Mouse (Mus musculus) forebrain, embryonic 12.5 days (tissue): Measurements from ENCODE around the gene Ttc28. TPM values are rescaled to one million over a fixed set of nuclear protein-coding genes. Genes with fewer than 3 reads are reported as not detected.

Experiments used
- ATAC-seq: fragments of 200-750 bp; cut with Nextera tagmentation; 2 replicates; pipeline ENCODE4 v1.8.0; 2017; ENCODE audit warnings: moderate TSS enrichment; ENCODE audit not compliant: low FRiP score
- H3K27ac ChIP-seq: fragments of 300-500 bp; sonication (generic); 2 replicates; pipeline ENCODE4 v1.5.1; 2016; ENCODE audit warnings: mild to moderate bottlenecking
- H3K27me3 ChIP-seq: fragments of 300-500 bp; sonication (generic); 2 replicates; pipeline ENCODE4 v1.6.1; 2016; ENCODE audit warnings: mild to moderate bottlenecking
- H3K36me3 ChIP-seq: fragments of 300-500 bp; sonication (generic); replicated peaks from 2 replicates; pipeline ENCODE4 v1.6.1; 2016; ENCODE audit warnings: mild to moderate bottlenecking
- H3K4me1 ChIP-seq: fragments of 300-500 bp; sonication (generic); 2 replicates; pipeline ENCODE4 v1.6.1; 2016
- H3K4me2 ChIP-seq: fragments of 300-500 bp; sonication (generic); 2 replicates; pipeline ENCODE4 v1.6.1; 2016; ENCODE audit warnings: mild to moderate bottlenecking, moderate library complexity
- H3K4me3 ChIP-seq: fragments of 300-500 bp; sonication (generic); replicated peaks from 2 replicates; pipeline ENCODE4 v1.5.1; 2016; ENCODE audit warnings: mild to moderate bottlenecking
- H3K9ac ChIP-seq: fragments of 300-500 bp; sonication (generic); 2 replicates; pipeline ENCODE4 v1.6.1; 2016; ENCODE audit warnings: mild to moderate bottlenecking
- H3K9me3 ChIP-seq: fragments of 300-500 bp; sonication (generic); 2 replicates; pipeline ENCODE4 v1.6.1; 2016
- WGBS: fragments of 180-500 bp; shearing (Covaris S2); methylation state at CpG from one replicate; pipeline ENCODE4 v1.1.7; 2016; 5-methylcytosine and 5-hydroxymethylcytosine counted together
- polyA plus RNA-seq: library from polyadenylated mRNA; unstranded; fragments of >200 nt; fragmentation: Nextera tagmentation; extraction: Ambion mirVana; gene quantifications from 2 replicates; pipeline ENCODE4 v1.2.1, GENCODE M21; 2016

Ttc28 gene
- polyA plus RNA-seq, 1 experiment from 2014 or later, result 23.1 TPM

GRCm38 (mm10) chr5:111046841-111047476, 167.4 kb downstream of the Ttc28 start:
- H3K9me3 ChIP-seq, result no peaks in the 10 kb centered on the region
- H3K27me3 ChIP-seq, result no peaks in the 10 kb centered on the region
- ATAC-seq, result no peak
- WGBS, result 39% methylated on average over 14 of the region's 14 CpGs
- no peak overlapping the region for H3K9ac ChIP-seq
- no peak overlapping the region for H3K4me3 ChIP-seq
- H3K27ac ChIP-seq, result peak overlapping the region; percentile 71
- no peak overlapping the region for H3K4me2 ChIP-seq
- peaks cover 66% of the 10 kb centered on the region for H3K4me1 ChIP-seq
- no peaks in the 10 kb centered on the region for H3K36me3 ChIP-seq

DNA sequence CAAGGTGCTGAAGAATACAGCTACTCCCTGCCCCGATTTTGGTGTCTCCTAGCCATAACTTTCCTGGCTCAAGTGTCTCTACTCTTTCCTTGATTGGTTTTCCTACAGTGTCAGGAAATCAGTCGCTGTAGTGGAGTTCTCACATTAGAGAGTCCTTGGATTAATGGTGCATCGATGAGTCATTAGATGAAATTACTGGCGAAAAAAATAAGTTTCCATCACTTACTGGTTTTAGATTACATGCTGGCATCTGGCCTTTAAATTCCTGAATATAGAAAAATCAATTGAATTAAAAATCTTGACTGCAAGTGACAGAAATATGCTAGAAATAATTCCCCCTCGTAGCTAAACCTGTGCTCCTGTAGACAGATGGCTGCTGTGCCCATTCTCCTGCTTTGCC, 168.4 kb downstream of the Ttc28 start:
- no peak overlapping the region for H3K4me2 ChIP-seq
- WGBS, result 89% methylated on average over 5 of the region's 5 CpGs
- H3K9me3 ChIP-seq, result no peaks in the 10 kb centered on the region
- no peak for ATAC-seq
- H3K36me3 ChIP-seq, result no peaks in the 10 kb centered on the region
- H3K27me3 ChIP-seq, result no peaks in the 10 kb centered on the region
- H3K27ac ChIP-seq, result no peak overlapping the region
- peaks cover 57% of the 10 kb centered on the region for H3K4me1 ChIP-seq
- no peak overlapping the region for H3K4me3 ChIP-seq
- no peak overlapping the region for H3K9ac ChIP-seq

DNA sequence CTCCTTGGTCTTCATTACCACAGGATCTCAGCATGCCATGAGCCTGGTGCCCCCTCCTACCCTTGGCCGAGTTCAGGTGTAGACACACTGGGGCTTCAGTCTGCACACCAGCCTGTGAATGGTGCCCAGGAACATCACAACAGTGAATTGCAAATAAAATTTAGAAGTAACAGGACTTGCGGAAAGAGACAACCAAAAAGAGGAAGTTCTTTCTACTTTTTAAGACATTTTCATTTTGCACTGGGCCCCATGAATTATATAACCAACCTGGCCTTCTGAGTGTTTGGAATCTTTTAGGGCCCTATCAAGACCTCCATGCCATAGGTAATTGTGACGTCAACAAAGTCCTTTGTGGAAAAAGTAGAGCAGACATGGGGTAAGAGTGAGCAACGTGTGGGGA, 170.0 kb downstream of the Ttc28 start:
- H3K9me3 ChIP-seq, result no peaks in the 10 kb centered on the region
- no peak overlapping the region for H3K27ac ChIP-seq
- WGBS, result 88% methylated on average over 4 of the region's 4 CpGs

GRCm38 (mm10) chr5:111050135-111050534, 170.5 kb downstream of the Ttc28 start:
- H3K27me3 ChIP-seq, result no peaks in the 10 kb centered on the region
- no peak overlapping the region for H3K4me2 ChIP-seq
- no peak overlapping the region for H3K27ac ChIP-seq
- H3K36me3 ChIP-seq, result no peaks in the 10 kb centered on the region
- H3K4me3 ChIP-seq, result no peak overlapping the region
- WGBS, result 79% methylated on average over 9 of the region's 9 CpGs
- no peaks in the 10 kb centered on the region for H3K9me3 ChIP-seq
- ATAC-seq, result no peak
- no peak overlapping the region for H3K9ac ChIP-seq
- H3K4me1 ChIP-seq, result peaks cover 58% of the 10 kb centered on the region

More for the DNA sequence above, 170.0 kb downstream of the Ttc28 start:
- Histone ChIP-seq H3K36me3 (no peaks in the 10 kb centered on the region), H3K4me2 (no peak overlapping the region), H3K9ac (no peak overlapping the region), H3K27me3 (no peaks in the 10 kb centered on the region), H3K4me1 (peaks cover 58% of the 10 kb centered on the region), H3K4me3 (no peak overlapping the region)
- ATAC-seq, result no peak

DNA sequence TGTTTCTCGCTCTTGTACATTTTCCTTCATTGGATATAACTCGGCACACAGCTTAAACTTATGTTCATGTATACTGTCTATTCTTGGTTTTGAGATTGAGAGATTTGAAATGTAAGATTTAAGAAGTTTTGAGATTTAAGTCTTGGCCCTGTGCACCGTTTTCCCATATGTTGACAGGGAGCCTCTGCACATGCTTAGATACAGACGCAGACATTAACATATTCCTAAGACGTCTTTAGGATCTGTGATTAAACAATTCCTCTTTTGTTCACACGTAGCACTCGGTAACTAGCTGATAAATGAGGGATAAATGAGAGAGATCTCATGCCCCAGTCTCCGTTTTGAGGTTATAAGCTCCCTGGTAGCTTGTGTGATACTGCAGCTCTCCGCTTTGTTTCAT, 174.8 kb downstream of the Ttc28 start:
- Histone ChIP-seq H3K4me1 (peaks cover 65% of the 10 kb centered on the region), H3K27ac (peak overlapping the region; percentile 84), H3K9me3 (no peaks in the 10 kb centered on the region), H3K9ac (peak overlapping the region; percentile 2; the same call in 1 of the 2 replicates), H3K4me3 (no peak overlapping the region), H3K36me3 (no peaks in the 10 kb centered on the region), H3K4me2 (peak overlapping the region; percentile 34; the same call in 1 of the 2 replicates), H3K27me3 (no peaks in the 10 kb centered on the region)
- 44% methylated on average over 9 of the region's 9 CpGs for WGBS
- ATAC-seq, result no peak

GRCm38 (mm10) chr5:111054848-111055428, 175.3 kb downstream of the Ttc28 start:
- 28% methylated on average over 17 of the region's 17 CpGs for WGBS
- no peaks in the 10 kb centered on the region for H3K9me3 ChIP-seq
- no peak overlapping the region for H3K4me3 ChIP-seq
- H3K36me3 ChIP-seq, result no peaks in the 10 kb centered on the region
- peak overlapping the region; percentile 34 for H3K4me2 ChIP-seq
- no peak; the same call in 1 of the 2 replicates for ATAC-seq
- H3K9ac ChIP-seq, result peak overlapping the region; percentile 2; the same call in 1 of the 2 replicates
- H3K27me3 ChIP-seq, result no peaks in the 10 kb centered on the region
- H3K4me1 ChIP-seq, result peaks cover 67% of the 10 kb centered on the region
- peak overlapping the region; percentile 84 for H3K27ac ChIP-seq

- H3K9ac ChIP-seq, result peak overlapping the region; percentile 21; the same call in 1 of the 2 replicates
- H3K27me3 ChIP-seq, result no peaks in the 10 kb centered on the region
- H3K36me3 ChIP-seq, result no peaks in the 10 kb centered on the region
- 59% methylated on average over 8 of the region's 8 CpGs for WGBS
- H3K4me3 ChIP-seq, result no peak overlapping the region
- peak overlapping the region; percentile 34 for H3K4me2 ChIP-seq
- peaks cover 67% of the 10 kb centered on the region for H3K4me1 ChIP-seq
- no peaks in the 10 kb centered on the region for H3K9me3 ChIP-seq
- peak overlapping the region; percentile 84 for H3K27ac ChIP-seq
- ATAC-seq, result no peak
These were observed 175.9 kb downstream of the Ttc28 start for GRCm38 (mm10) chr5:111055507-111055906.

- Histone ChIP-seq H3K4me3 (no peak overlapping the region), H3K4me1 (peaks cover 67% of the 10 kb centered on the region), H3K36me3 (no peaks in the 10 kb centered on the region), H3K27ac (peak overlapping the region; percentile 71; the same call in 1 of the 2 replicates), H3K9ac (0 out of 2 replicates have a peak overlapping the region, but pooled peaks have one; percentile 27), H3K4me2 (no peak overlapping the region), H3K27me3 (no peaks in the 10 kb centered on the region), H3K9me3 (no peaks in the 10 kb centered on the region)
- peak; percentile 81 for ATAC-seq
- WGBS, result 53% methylated on average over 7 of the region's 7 CpGs
These were observed 177.5 kb downstream of the Ttc28 start for GRCm38 (mm10) chr5:111057084-111057483.

GRCm38 (mm10) chr5:111058401-111059139, 179.0 kb downstream of the Ttc28 start:
- Histone ChIP-seq H3K36me3 (no peaks in the 10 kb centered on the region), H3K27ac (peak overlapping the region; percentile 71), H3K4me2 (no peak overlapping the region), H3K27me3 (no peaks in the 10 kb centered on the region), H3K4me1 (peaks cover 61% of the 10 kb centered on the region), H3K9ac (no peak overlapping the region), H3K4me3 (no peak overlapping the region), H3K9me3 (no peaks in the 10 kb centered on the region)
- WGBS, result 68% methylated on average over 22 of the region's 22 CpGs
- ATAC-seq, result no peak

GRCm38 (mm10) chr5:111059140-111059921, 179.7 kb downstream of the Ttc28 start:
- Histone ChIP-seq H3K4me2 (no peak overlapping the region), H3K4me3 (no peak overlapping the region), H3K9me3 (no peaks in the 10 kb centered on the region), H3K4me1 (peaks cover 56% of the 10 kb centered on the region), H3K36me3 (no peaks in the 10 kb centered on the region), H3K27me3 (no peaks in the 10 kb centered on the region), H3K9ac (no peak overlapping the region), H3K27ac (peak overlapping the region; percentile 71)
- ATAC-seq, result no peak
- 79% methylated on average over 11 of the region's 11 CpGs for WGBS

- Histone ChIP-seq H3K9ac (no peak overlapping the region), H3K4me3 (no peak overlapping the region), H3K36me3 (no peaks in the 10 kb centered on the region), H3K9me3 (no peaks in the 10 kb centered on the region), H3K4me1 (peaks cover 52% of the 10 kb centered on the region), H3K27ac (no peak overlapping the region), H3K4me2 (no peak overlapping the region), H3K27me3 (no peaks in the 10 kb centered on the region)
- ATAC-seq, result no peak
- WGBS, result 76% methylated on average over 6 of the region's 6 CpGs
These were observed 180.7 kb downstream of the Ttc28 start for GRCm38 (mm10) chr5:111060246-111060745.

DNA sequence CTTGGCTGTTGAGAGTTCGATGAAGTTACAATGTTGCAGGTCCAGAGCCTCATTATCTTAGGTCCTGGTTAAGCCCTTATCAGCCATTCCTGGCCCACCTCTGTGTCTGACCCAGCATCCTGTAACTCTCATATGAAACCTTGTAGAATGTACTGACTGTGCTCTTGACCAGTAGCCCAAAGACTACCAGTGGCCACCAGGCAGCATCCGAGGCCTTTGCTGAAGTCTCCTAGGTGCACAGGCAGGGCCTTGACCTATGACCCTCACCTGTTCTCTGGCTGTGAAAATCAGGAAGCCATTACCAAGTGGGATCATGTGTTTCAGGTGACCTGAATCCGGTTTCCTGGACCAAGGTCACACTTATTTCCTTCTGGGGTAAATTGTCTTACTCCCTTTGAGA, 183.6 kb downstream of the Ttc28 start:
- Histone ChIP-seq H3K36me3 (no peaks in the 10 kb centered on the region), H3K4me2 (no peak overlapping the region), H3K4me1 (peaks cover 44% of the 10 kb centered on the region), H3K9me3 (no peaks in the 10 kb centered on the region), H3K9ac (no peak overlapping the region), H3K27ac (0 out of 2 replicates have a peak overlapping the region, but pooled peaks have one; percentile 0), H3K4me3 (no peak overlapping the region), H3K27me3 (no peaks in the 10 kb centered on the region)
- no peak for ATAC-seq
- WGBS, result 91% methylated on average over 3 of the region's 3 CpGs
